Mouse (Mus musculus) liver, postnatal 0 days (tissue): ENCODE results near the gene Naa25. TPM values are rescaled to one million over a fixed set of nuclear protein-coding genes. Genes with fewer than 3 reads are reported as not detected.

Experiments used
- ATAC-seq: fragments of 200-750 bp; cut with Nextera tagmentation; 2 replicates; pipeline ENCODE4 v1.8.0; 2017; ENCODE audit warnings: mild to moderate bottlenecking, moderate library complexity
- DNase-seq: peaks from one replicate; pipeline ENCODE4 v3.0.0-alpha.2; 2016
- H3K27ac ChIP-seq: fragments of 300-500 bp; sonication (generic); 2 replicates; pipeline ENCODE4 v1.5.1; 2014; ENCODE audit warnings: antibody characterized with exemption, moderate library complexity, mild to moderate bottlenecking, low read depth
- H3K27me3 ChIP-seq: fragments of 300-500 bp; sonication (generic); 2 replicates; pipeline ENCODE4 v1.6.1; 2014; ENCODE audit warnings: low read length, control low read depth, mixed read lengths; ENCODE audit not compliant: insufficient read depth
- H3K36me3 ChIP-seq: fragments of 300-500 bp; sonication (generic); replicated peaks from 2 replicates; pipeline ENCODE4 v1.6.1; 2014; ENCODE audit warnings: mild to moderate bottlenecking, control low read depth, low read length, moderate library complexity, mixed read lengths; ENCODE audit not compliant: insufficient read depth
- H3K4me1 ChIP-seq: fragments of 300-500 bp; sonication (generic); 2 replicates; pipeline ENCODE4 v1.6.1; 2014; ENCODE audit warnings: antibody characterized with exemption, mild to moderate bottlenecking, control low read depth; ENCODE audit not compliant: insufficient read depth
- H3K4me2 ChIP-seq: fragments of 300-500 bp; sonication (generic); 2 replicates; pipeline ENCODE4 v1.6.1; 2014; ENCODE audit warnings: low read depth, mild to moderate bottlenecking, low read length, moderate library complexity, mixed read lengths
- H3K4me3 ChIP-seq: fragments of 300-500 bp; sonication (generic); 2 replicates; pipeline ENCODE4 v1.5.1; 2014; ENCODE audit warnings: low read depth, low read length
- H3K9ac ChIP-seq: fragments of 300-500 bp; sonication (generic); replicated peaks from 2 replicates; pipeline ENCODE4 v1.6.1; 2014; ENCODE audit warnings: mild to moderate bottlenecking, moderate library complexity
- H3K9me3 ChIP-seq: fragments of 300-500 bp; sonication (generic); 2 replicates; pipeline ENCODE4 v1.6.1; 2016; ENCODE audit warnings: mild to moderate bottlenecking, control low read depth, low read length, mixed read lengths
- CTCF ChIP-seq: sonication (generic); IDR thresholded peaks from 2 replicates; pipeline ENCODE4 v1.5.1; 2016; ENCODE audit warnings: antibody characterized with exemption, low read depth
- EP300 ChIP-seq: IDR thresholded peaks from 2 replicates; pipeline ENCODE4 v1.6.1; 2016; ENCODE audit warnings: antibody characterized with exemption, low read depth, mild to moderate bottlenecking
- WGBS: fragments of 180-500 bp; shearing (Covaris S2); extraction: QIAGEN DNeasy Blood & Tissue Kit; methylation state at CpG from one replicate; pipeline ENCODE4 v1.1.7; 2014; ENCODE audit not compliant: insufficient replicate concordance; 5-methylcytosine and 5-hydroxymethylcytosine counted together
- polyA plus RNA-seq: library from polyadenylated mRNA; unstranded; fragments of >200 nt; fragmentation: Nextera tagmentation; extraction: Ambion mirVana; gene quantifications from 2 replicates; pipeline ENCODE4 v1.2.1, GENCODE M21; 2015

Naa25 gene
- polyA plus RNA-seq, 1 experiment from 2014 or later, result 12.9 TPM

DNA sequence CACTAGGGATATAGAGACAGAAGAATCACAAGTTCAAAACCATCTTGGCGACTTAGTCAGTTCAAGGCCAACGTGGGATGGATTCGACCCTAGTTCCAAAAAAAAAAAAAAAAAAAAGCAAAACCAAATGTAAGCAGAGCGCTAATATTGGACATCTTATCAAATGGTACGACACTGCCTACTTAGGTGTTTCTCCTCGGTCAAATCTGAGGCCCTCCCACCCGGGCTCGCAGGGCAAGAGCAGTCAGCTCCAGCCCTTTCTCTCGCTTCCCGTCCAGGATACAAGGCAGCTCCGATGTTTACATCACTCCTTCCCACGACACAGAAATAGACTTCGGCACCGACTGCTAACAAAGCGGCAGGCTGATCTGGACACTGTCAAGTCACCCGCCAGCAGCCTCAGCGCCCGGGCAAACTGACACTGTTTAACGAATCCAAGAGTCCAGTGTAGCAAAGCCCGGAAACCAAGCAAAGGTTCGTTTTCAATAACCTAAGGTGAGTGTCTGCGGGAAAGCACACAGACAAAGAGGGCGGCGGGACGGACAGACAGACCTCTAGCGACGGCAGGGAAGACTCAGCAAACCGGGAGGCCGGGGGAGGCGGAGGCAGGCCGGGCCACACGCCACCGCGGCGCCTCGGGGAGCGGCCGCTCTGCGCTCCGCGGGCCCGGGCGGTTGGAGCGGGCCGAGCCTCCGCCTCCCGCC is 12.8 kb upstream of the Naa25 start:
- Histone ChIP-seq H3K4me2 (peak overlapping the region; percentile 79), H3K4me3 (peak overlapping the region; percentile 65), H3K9me3 (no peaks in the 10 kb centered on the region), H3K27me3 (no peaks in the 10 kb centered on the region), H3K4me1 (peaks cover 13% of the 10 kb centered on the region), H3K36me3 (peaks cover 28% of the 10 kb centered on the region), H3K27ac (peak overlapping the region; percentile 93), H3K9ac (peak overlapping the region; percentile 76)
- TF ChIP-seq EP300, result no peak
- TF ChIP-seq CTCF, result no peak
- peak; percentile 70 for DNase-seq
- WGBS, result 2% methylated on average over 43 of the region's 47 CpGs
- ATAC-seq, result peak; percentile 54

DNA sequence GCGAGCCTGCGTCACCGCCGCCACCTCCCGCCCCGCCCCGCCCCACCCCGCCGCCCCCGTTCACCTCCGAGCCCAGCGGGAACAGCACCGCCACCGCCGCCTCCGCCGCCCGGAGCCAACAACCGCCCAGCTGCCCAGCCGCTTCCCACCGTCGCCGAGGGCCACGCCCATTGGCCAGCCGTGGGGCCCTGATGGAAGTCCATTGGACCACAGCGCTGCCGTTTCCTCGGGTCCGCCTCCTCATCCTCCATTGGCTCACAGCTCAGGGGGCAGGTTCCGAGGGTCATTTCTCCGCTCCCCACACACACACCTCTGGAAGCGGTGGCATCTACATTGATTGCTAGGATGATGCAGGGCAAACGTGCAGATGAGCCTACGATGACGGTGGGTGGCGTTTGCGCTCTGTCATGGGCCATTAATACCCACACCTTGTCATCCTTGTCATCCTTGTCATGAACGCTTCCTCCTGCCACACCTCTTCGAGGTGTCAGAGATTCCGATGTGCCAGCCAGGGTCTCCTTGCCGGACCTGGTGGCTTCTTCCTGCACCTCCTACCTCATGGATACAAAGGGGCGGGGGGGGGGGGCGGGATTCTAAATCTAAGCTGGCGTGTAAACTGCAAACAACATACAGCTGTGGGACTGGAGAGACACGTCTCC is 12.1 kb upstream of the Naa25 start, which contains the start of gene Trafd1:
TSS of gene Trafd1 (minus strand) at position 172 of the 659 bp plus-strand sequence.
- Histone ChIP-seq H3K4me1 (peaks cover 13% of the 10 kb centered on the region), H3K4me3 (peak within 1 kb of the TSS; percentile 65), H3K27me3 (no peaks in the 10 kb centered on the region), H3K9me3 (no peaks in the 10 kb centered on the region), H3K4me2 (peak within 1 kb of the TSS; percentile 79), H3K27ac (peak within 1 kb of the TSS; percentile 93), H3K36me3 (peaks cover 23% of the 10 kb centered on the region), H3K9ac (peak within 1 kb of the TSS; percentile 76)
- TF ChIP-seq CTCF (no peak), EP300 (no peak)
- 1% methylated on average over 32 of the region's 45 CpGs for WGBS
- DNase-seq (peak; percentile 96), ATAC-seq (peak; percentile 91)

DNA sequence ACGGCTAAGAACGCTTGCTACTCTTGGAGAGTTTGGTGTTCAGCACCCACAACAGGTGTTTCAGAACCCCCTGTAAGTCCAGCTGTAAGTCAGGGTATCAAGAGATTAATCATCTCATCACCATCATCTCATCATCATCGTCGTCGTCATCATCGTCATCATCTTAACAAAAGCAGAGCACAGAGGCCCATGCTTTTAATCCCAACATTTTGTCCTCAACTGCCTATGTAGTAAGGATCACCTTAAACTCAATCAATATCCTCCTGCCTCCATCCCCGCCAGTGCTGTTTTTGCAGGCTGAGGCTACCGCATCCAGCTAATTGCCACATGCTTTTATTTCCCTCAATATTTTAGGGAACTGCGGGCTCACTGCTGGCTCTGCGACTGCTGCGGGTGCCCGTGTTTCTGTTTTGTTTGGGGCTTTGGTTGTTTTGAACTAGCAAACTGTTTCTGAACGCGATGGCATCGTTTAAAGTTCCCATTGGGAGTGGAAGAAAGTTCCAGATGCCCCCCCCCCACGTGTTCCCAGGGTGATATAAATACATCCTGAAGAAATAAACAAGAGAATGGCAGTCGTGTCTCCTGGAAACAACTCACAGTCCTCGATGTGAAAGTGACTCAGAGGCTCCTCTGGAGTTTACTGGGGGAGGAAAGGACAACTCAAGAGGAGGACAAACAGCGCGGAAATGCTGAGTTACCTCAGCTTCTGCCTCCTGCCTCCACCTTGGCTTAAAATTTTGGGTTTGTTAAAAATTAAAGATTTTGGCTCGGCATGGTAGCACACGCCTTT is 11.4 kb upstream of the Naa25 start:
- 30% methylated on average over 22 of the region's 22 CpGs for WGBS
- Histone ChIP-seq H3K4me1 (peaks cover 13% of the 10 kb centered on the region), H3K4me2 (peak overlapping the region; percentile 79), H3K9ac (peak overlapping the region; percentile 28; the same call in 1 of the 2 replicates), H3K27me3 (no peaks in the 10 kb centered on the region), H3K9me3 (no peaks in the 10 kb centered on the region), H3K27ac (peak overlapping the region; percentile 93), H3K4me3 (peak overlapping the region; percentile 65), H3K36me3 (peaks cover 16% of the 10 kb centered on the region)
- ATAC-seq, result no peak
- peak; percentile 13 for DNase-seq
- TF ChIP-seq EP300 (no peak), CTCF (no peak)

DNA sequence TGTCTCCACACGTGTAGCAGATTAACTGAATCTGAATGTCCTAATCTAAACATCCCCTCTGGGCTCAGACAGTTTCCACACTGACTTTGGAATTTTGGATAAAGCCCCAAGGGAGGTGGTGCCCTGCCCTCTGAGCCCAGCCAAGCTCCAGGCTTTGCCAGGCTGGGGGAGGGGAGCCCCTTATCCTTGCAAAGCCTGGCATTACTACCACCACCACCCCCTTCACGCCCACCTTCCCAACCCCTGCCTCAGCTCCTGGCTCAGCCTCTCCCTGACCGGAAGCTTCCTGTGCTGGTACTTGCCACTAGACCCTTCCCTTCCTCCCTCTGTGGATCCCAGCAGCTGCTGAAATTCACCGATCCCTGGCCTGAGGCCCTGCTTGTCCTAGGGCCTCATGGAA is 10.6 kb upstream of the Naa25 start:
- Histone ChIP-seq H3K36me3 (peaks cover 9% of the 10 kb centered on the region), H3K27me3 (no peaks in the 10 kb centered on the region), H3K4me3 (no peak overlapping the region), H3K9me3 (no peaks in the 10 kb centered on the region), H3K4me2 (no peak overlapping the region), H3K4me1 (peaks cover 13% of the 10 kb centered on the region), H3K27ac (peak overlapping the region; percentile 93; the same call in 1 of the 2 replicates), H3K9ac (no peak overlapping the region)
- ATAC-seq (no peak), DNase-seq (no peak)
- TF ChIP-seq CTCF (no peak), EP300 (no peak)
- WGBS, result 74% methylated on average over 4 of the region's 4 CpGs

DNA sequence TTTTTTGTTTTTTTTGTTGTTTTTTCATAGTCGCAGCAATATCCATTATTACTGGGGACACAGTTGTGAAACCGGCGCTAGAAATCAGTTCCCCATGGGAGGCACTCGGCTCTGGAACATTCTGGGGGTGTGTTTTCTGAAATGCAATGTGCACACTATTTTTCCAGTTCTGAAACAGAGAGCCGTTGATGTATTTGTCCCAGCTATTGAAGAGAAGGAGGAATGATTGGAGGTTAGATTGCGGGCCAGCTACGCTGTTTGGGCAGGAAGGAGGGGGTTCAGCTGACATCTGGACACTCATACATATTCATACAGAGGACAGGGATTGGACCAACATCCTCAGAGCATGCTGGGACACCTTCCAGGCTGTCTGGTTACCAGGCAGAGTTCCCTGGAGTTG is 8.6 kb upstream of the Naa25 start:
- Histone ChIP-seq H3K4me3 (no peak overlapping the region), H3K9me3 (no peaks in the 10 kb centered on the region), H3K4me2 (no peak overlapping the region), H3K27me3 (no peaks in the 10 kb centered on the region), H3K27ac (no peak overlapping the region), H3K36me3 (no peaks in the 10 kb centered on the region), H3K4me1 (peaks cover 11% of the 10 kb centered on the region), H3K9ac (no peak overlapping the region)
- no peak for DNase-seq
- 62% methylated on average over 7 of the region's 7 CpGs for WGBS
- TF ChIP-seq EP300 (no peak), CTCF (no peak)
- no peak for ATAC-seq

DNA sequence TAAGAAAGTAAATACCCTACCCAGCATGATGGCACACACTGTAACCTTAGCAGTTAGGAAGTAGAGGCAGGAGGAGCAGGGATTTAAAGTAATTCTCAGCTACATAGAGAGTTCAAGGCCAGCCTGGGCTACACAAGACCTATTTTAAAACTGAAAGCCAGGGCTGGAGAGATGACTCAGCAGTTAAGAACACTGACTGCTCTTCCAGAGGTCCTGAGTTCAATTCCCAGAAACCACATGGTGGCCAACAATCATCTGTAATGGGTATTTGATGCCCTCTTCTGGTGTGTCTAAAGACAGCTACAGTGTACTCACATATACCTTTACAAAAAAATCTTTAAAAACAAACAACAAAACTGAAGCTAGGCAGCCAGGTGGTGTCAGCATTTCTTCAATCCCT is 8.0 kb upstream of the Naa25 start:
- Histone ChIP-seq H3K4me3 (no peak overlapping the region), H3K27ac (no peak overlapping the region), H3K9ac (no peak overlapping the region), H3K4me2 (no peak overlapping the region), H3K4me1 (peaks cover 8% of the 10 kb centered on the region), H3K36me3 (no peaks in the 10 kb centered on the region), H3K27me3 (no peaks in the 10 kb centered on the region), H3K9me3 (no peaks in the 10 kb centered on the region)
- no peak for TF ChIP-seq EP300
- no peak for TF ChIP-seq CTCF
- DNase-seq (no peak), ATAC-seq (no peak)
